Mouse (Mus musculus) liver, adult 2 months (tissue): ENCODE data around the gene Crebl2.

ENCODE experiments used
- CTCF ChIP-seq: fragments of 200-500 bp; IDR thresholded peaks from 2 replicates; pipeline ENCODE4 v1.5.1; 2011; ENCODE audit warnings: low read depth, low read length, control low read depth
- POLR2A ChIP-seq: fragments of 200-500 bp; IDR thresholded peaks from 2 replicates; pipeline ENCODE4 v1.6.1; 2011; ENCODE audit warnings: low read length, control low read depth; ENCODE audit not compliant: insufficient read depth; ENCODE audit errors: extremely low read depth

DNA sequence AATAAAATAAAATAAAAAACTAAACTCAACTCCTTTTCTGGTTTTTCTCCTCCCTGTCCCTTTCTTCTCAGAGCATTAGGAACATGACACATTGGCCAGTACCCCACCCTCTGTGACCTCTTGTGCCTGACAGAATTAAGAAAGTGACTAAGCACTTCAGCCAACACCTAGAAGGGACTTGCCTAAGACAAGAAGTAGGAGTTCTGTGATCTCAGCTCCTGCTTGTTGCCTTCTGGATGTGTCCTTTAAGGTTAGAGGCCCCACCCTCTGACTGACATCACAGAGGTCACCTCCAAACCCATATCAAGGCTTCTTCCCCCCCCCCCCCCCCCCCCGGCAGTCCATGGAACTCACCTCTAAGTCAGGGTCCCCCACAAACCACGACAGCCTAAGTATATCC, 22.9 kb upstream of the Crebl2 start:
- TF ChIP-seq POLR2A (no peak), CTCF (no peak)
